Mouse (Mus musculus) megakaryocyte, embryonic 14.5 days (primary cell): ENCODE measurements around the gene Klhl23.

Experiments
- FLI1 ChIP-seq: IDR thresholded peaks from 2 replicates; pipeline ENCODE4 v1.6.1; 2012; ENCODE audit warnings: low read length, inconsistent platforms, mixed read lengths
- GATA1 ChIP-seq: IDR thresholded peaks from 3 replicates; pipeline ENCODE4 v1.6.1; 2012; ENCODE audit warnings: mixed read lengths, low read length, inconsistent platforms, borderline replicate concordance

GRCm38 (mm10) chr2:69818350-69819085 is 3.2 kb upstream of the Klhl23 start:
- TF ChIP-seq GATA1 (no peak), FLI1 (no peak)
